Mouse (Mus musculus) cerebellum, adult (tissue): Measurements from ENCODE around the gene Nlgn1.
A peak's percentile ranks its signal among the peaks of the same experiment; 100 is the strongest.

Experiments used
- ATAC-seq: cut with Nextera tagmentation; 2 replicates; pipeline ENCODE4 v1.9.2; 2017; ENCODE audit warnings: mild to moderate bottlenecking, moderate library complexity, mixed read lengths; ENCODE audit not compliant: insufficient number of reproducible peaks, low FRiP score, low TSS enrichment

The Nlgn1 gene

GRCm38 (mm10) chr3:26102271-26102670 is 230.0 kb downstream of the Nlgn1 start:
- no peak for ATAC-seq

DNA sequence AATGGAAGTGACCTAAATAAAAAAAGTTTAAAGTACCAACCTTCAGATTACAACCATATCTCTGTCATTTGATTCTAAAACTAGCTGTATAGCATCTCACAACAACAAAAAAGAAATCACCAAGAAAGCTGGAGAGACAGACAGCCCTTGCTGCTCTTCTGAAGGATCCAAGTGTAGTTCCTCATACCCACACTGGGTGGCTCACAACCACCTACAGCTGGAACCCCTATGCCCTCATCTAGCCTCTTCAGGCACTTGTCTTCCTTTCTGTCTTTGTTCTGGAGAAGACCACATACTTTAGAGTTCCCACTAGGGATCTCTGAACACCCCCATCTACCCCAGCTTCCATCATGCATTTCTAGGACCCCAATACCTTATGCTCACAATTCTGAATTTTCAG is 236.7 kb downstream of the Nlgn1 start:
- ATAC-seq, result peak; percentile 61

- no peak for ATAC-seq
Measured at GRCm38 (mm10) chr3:26069366-26069765, 262.9 kb downstream of the Nlgn1 start.

DNA sequence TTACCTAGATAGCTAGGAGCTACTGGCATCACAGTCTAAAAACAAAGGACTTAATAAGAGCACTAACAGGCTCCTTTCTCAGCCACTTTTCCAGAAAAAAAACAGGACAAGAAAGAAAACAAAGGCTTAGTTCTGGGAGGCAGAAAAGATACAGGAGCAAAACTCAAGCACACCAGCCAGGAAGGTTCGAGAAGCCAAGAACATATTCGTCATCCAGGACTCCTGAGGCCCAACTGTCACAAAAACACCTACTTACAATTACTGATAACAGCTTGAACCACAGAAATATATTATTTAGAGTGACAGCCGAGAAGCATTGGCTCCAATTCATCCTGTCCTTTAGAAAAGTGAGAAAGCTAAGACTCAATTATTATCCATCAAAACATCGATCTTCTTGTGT is 281.5 kb downstream of the Nlgn1 start:
- ATAC-seq, result no peak

DNA sequence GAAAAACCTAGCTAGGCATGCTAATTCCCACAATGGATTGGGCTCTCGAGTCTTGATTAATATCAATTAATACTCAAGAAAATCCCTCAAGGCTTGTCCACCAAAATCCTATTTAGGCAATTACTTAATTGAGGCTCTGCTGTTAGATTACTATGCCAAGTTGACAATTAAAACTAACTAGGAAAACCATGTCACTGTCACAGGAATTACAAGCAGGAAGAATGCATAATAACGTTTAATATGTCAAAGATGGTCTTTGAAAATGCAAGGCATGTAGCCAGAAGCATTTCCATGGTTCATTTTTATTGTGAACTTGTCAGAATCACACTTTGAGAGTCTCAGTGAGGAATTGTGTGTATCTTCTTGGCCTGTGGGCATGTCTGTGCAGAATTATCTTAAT is 289.3 kb downstream of the Nlgn1 start:
- ATAC-seq, result no peak

GRCm38 (mm10) chr3:26039696-26040095 is 292.6 kb downstream of the Nlgn1 start:
- no peak for ATAC-seq

DNA sequence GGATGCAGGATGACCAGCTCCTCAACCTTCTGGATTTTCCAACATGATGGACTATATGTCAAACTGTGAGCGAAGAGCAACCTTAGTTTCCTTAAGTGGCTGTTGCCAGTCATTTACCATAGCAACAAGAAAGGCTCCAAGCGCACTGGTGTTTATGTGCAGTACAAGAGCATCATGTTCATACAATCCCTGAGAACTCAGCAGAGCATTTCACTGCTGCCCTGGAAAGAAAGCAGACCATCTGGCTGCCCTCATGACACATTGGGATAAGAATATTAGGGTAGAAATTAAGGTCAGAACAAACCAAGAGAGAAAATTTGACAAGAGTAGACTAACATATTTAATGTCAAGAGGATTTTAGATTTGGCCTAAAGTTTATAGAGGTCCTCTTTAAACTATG is 306.2 kb downstream of the Nlgn1 start:
- ATAC-seq, result peak; percentile 89

DNA sequence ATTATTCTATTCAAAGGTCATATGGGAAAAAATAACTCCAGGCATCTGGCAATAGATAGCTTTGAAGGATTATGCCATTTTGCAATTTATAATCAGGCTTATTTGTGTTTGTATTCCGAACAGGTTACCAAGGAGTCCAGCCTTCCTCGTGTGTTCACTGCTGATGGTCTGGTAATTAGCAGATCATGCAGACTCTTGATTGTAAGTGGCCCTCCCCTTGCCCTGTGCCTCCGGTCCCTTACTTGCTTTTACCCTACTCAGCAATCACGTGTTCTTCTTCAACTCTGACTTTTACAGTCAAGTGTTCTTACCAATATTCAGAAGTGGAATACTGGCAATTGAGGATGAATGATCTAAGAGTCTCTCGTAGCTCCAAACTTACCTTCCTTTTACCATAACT is 309.0 kb downstream of the Nlgn1 start:
- ATAC-seq, result no peak

DNA sequence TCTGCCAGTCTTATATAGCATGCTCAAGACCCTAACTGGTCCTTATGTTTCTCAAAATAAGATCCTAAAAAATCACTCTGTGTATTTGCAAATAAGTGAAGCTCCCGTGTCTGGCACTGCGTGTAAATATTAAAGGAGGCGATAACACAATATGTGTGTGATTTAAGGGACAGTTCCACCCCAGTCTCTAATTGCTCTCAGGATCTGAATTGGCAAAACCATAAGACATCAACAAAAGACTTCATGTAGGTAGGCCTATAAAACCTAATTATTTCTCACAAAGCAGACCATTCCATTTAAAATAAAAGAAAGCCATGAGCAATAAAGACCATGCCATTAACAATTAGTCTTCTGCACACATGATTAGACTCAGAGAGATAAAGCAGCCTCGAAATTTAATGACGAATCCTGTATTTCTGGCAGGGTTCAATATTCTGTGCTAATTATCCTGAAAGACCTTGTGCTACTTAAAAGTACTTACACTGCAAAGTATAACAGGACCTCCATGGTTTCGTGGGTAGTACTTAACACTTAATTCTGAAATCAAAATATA is 310.6 kb downstream of the Nlgn1 start:
- ATAC-seq, result no peak

DNA sequence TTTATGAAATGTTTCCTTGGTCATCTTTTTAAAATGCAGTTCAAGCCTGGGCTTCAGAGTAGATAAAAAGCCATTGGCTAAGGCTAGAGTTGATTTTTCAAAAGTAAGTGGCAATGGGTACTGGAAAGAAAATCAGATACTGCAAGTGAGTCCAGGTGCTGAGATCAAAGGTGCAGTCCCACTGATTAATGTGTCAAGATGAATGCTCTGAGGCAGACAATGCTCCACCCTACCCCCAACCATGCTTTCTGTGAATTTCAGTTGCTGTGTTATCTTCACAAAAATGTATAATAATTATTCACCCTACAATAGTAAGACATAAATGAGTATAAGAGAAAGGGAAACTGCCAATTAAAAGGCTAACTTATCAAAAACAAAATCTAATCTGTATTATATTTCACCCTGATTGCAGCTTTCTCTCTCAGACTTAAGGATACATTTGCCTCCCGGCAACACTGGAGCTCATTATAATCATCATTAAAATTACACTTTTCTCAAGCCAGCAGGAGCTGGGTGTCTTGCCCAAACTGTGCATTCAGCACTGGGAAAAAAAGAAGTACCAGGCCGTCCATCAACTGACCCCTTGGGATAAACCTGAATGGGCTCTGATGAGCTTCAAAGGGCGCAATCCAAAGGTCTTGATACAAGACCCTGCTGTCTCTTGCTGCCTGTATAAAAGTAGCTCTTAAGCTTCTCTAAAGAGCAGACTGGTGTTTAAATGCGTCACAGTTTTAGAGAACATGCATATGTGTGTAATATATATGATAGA is 320.8 kb downstream of the Nlgn1 start:
- ATAC-seq, result no peak

- ATAC-seq, result no peak
Measured at GRCm38 (mm10) chr3:26002863-26003608, 329.2 kb downstream of the Nlgn1 start.

DNA sequence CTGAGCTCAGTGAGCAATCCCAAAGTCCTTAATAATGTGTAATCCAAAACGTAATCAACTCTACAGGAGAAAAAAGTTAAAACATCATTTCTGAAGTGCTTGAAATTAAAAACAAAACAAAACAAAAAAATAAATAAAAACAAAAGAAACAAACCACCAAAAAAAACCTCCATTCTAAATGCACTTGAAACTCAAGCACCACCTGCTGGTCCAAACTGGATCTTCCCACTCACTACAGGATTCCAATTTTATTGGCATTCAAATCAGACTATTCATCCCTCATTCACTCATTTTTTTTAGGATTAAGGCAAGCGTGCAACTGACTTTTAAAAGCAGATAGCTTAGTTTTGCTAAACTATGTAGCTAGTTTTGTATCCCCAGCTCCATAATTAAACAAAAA is 329.9 kb downstream of the Nlgn1 start:
- no peak for ATAC-seq

DNA sequence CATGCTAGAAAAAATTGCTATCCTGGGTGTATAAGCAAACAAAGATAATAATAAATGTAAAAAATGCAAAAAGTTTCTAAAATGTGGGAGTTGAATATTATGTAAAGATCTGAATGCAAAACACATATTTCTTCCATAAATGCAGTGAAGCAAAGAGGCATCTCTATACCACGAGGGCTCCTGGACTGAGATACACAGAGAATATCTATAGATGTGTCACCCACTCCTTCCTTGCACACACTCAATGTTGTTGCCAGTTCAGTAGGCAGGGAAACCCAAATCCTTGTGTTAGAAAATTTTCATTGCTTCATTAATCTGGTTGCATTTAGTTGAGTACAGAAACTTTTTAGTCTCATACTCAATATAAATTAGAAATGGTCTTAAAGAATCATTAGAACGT is 364.7 kb downstream of the Nlgn1 start:
- ATAC-seq, result no peak

- ATAC-seq, result no peak
Measured at GRCm38 (mm10) chr3:25964237-25964636, 368.0 kb downstream of the Nlgn1 start.

DNA sequence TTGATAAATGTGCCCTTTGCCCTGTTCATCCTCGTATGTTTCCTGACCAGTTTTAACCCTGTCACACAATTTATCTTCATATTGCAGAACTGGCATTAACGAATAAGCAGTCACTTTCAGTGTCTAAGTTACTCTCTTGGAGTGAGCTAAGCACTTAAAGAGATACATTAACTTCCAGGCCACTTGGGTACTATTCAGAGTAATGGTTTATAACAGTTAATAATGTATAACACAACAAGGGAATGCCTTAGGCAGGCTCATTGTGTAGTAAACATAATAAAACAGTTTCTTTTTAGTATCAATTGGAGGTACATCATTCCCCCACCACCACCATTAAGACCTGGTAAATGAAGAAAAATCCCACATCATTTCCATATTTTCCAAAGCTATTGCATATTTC is 368.7 kb downstream of the Nlgn1 start:
- no peak for ATAC-seq

DNA sequence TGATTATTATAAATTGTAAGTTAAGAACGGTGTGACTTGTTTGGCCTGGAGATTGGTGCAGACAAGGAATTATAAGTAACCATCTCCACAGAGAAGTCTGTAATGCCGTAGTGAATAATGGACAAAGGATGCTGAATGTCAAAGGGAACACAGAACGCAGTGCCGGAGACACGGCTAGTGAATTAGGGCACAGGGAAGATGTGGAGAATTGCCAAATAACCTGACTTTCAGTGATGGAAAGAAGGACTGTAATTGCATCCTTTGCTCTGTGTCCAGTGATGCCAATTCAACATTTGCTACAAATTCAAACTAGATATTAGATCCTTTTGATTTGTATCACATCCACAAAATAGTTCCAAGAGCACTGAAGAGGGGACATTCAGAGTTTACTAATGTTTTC is 415.7 kb downstream of the Nlgn1 start:
- 0 out of 2 replicates have a peak, but pooled peaks have one; percentile 57 for ATAC-seq

GRCm38 (mm10) chr3:25914365-25915065 is 417.7 kb downstream of the Nlgn1 start:
- peak; percentile 81 for ATAC-seq

- peak; percentile 96 for ATAC-seq
Measured at GRCm38 (mm10) chr3:25903140-25903809, 429.0 kb downstream of the Nlgn1 start.

- ATAC-seq, result no peak
Measured at GRCm38 (mm10) chr3:25897456-25897855, 434.8 kb downstream of the Nlgn1 start.

DNA sequence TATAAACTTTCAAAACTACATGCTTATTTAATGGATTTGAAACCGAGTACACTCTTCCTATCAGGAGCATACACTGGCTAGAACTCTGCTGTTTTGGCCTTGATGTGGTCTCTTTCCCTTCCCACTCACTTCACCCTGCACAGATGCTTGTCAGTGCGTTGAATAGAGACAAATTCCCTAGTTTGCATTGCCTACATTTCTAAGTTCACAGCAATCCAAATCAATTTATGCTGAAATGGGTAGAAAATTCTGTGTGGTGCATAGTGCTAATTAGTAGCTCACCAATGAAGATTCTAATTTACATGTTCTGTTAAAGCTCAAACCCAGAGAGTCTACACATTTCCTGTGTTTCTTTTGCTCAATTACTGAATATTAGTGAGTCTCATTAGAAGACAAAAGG is 447.5 kb downstream of the Nlgn1 start:
- no peak for ATAC-seq
